Mouse (Mus musculus) olfactory bulb, adult 2 months (tissue): ENCODE measurements around the gene Tmem101. TPM values are rescaled to one million over a fixed set of nuclear protein-coding genes. Genes with fewer than 3 reads are reported as not detected.
"Not testable (repeated sequence)": the region's sequence is repeated elsewhere in the genome, so short reads cannot be mapped to it uniquely, and the experiment has no call there.

Source experiments
- H3K27ac ChIP-seq: fragments of 200-500 bp; 2 replicates; pipeline ENCODE4 v1.5.1; 2012; ENCODE audit warnings: low read depth, low read length; ENCODE audit not compliant: insufficient read depth
- H3K4me1 ChIP-seq: fragments of 200-500 bp; 2 replicates; pipeline ENCODE4 v1.6.1; 2012; ENCODE audit warnings: low read length; ENCODE audit not compliant: control insufficient read depth, insufficient read depth
- H3K4me3 ChIP-seq: fragments of 200-500 bp; 2 replicates; pipeline ENCODE4 v1.5.1; 2012; ENCODE audit warnings: mild to moderate bottlenecking, low read depth, low read length, moderate library complexity; ENCODE audit not compliant: insufficient read depth
- CTCF ChIP-seq: fragments of 200-500 bp; IDR thresholded peaks from 2 replicates; pipeline ENCODE4 v1.5.1; 2012; ENCODE audit warnings: low read depth, mild to moderate bottlenecking, low read length, moderate library complexity; ENCODE audit not compliant: insufficient read depth
- POLR2A ChIP-seq: fragments of 200-500 bp; IDR thresholded peaks from 2 replicates; pipeline ENCODE4 v1.6.1; 2012; ENCODE audit warnings: mild to moderate bottlenecking, low read depth, low read length, moderate library complexity; ENCODE audit not compliant: insufficient read depth
- WGBS: fragments of 180-500 bp; shearing (Covaris S2); methylation state at CpG from one replicate; pipeline ENCODE4 v1.1.7; 2018; 5-methylcytosine and 5-hydroxymethylcytosine counted together
- polyA plus RNA-seq: library from polyadenylated mRNA; stranded (reverse); fragments of >200 nt; gene quantifications from 2 replicates; pipeline ENCODE4 v1.2.4, GENCODE M21; 2012; ENCODE audit warnings: low replicate concordance; ENCODE audit not compliant: missing spikeins, insufficient read depth, insufficient read length

Gene Tmem101
- polyA plus RNA-seq, 1 experiment = not detected

DNA sequence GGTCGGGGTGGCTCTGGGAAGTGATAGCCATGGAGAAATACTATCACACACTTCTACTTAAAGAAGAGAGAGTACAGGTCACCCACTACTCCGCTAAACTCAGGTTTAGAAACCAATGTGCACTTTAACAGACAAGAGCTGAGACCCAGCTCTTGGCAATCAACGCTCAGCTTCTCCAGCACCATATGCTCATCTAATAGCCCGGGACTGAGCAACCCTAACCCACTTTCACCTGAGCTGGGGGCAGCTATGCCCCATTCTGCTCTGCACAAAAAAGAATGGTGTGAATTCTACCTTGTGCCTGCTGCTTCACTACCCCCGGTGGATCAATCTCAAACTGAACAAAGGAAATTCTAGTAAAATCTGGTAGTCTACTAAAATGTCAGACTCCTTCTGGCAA is 11.3 kb upstream of the Tmem101 start:
- no peak overlapping the region for H3K27ac ChIP-seq
- TF ChIP-seq POLR2A = no peak
- TF ChIP-seq CTCF = no peak
- H3K4me1 ChIP-seq = no peaks in the 10 kb centered on the region
- no peak overlapping the region for H3K4me3 ChIP-seq
- 87% methylated on average over 5 of the region's 5 CpGs for WGBS

DNA sequence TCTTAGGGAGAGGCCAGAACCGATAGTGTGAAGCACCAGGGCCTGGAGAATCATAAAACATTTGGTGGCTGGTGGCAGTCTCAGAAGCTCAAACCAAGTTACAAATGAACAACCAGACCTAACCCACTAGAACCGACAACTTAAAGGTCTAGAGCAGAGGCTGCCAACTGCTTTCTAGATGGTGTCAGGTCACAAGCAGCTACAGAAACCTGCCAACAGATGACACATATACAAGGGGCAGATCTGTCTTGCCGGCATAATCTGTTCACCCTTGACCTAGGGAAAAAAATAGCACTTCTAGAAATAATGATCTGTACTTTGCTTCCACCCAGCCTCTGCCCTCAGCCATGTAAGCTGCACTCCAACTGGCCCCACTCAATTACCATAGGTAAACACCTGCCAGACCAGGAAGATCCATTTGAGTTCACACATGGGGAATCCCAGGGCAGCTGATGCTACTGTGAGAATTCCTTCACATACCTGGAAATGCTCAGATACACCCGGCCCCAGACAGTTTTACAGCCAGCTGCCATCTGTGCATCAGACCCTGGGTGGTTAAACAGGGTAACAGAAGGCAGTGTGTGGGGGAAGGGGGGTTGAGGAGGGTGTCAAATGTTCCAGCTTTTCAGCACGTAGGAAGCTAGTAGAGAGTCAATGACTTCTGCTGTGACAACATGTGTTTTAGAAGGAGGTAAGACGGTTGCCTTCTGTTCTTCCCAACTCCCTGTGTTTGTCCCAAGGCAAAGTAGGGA is 9.9 kb upstream of the Tmem101 start:
- WGBS = 63% methylated on average over 6 of the region's 6 CpGs
- no peaks in the 10 kb centered on the region for H3K4me1 ChIP-seq
- no peak for TF ChIP-seq POLR2A
- TF ChIP-seq CTCF = no peak
- H3K27ac ChIP-seq = no peak overlapping the region
- no peak overlapping the region for H3K4me3 ChIP-seq

DNA sequence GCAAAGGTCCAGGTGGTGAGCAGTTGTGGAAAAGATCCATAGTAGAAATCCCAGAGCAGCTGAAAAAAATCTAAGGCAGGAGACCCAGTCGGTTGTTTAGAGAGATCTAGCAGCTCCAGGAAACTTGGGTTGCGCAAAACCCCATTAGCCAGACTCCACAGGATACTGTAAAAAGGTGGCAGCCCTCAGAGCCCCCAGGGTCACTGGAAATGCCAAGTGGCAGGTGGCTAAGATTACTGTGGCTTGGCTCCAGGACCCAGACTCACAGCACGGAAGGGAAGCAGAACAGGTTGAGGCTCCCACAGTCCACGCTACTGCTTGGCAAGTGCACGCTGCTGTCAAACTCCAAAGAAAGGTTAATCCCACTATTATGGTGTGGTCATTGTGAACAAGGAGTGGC is 3.6 kb upstream of the Tmem101 start:
- TF ChIP-seq CTCF = no peak
- TF ChIP-seq POLR2A = no peak
- peaks cover 4% of the 10 kb centered on the region for H3K4me1 ChIP-seq
- H3K27ac ChIP-seq = no peak overlapping the region
- 78% methylated on average over 5 of the region's 5 CpGs for WGBS
- H3K4me3 ChIP-seq = no peak overlapping the region

DNA sequence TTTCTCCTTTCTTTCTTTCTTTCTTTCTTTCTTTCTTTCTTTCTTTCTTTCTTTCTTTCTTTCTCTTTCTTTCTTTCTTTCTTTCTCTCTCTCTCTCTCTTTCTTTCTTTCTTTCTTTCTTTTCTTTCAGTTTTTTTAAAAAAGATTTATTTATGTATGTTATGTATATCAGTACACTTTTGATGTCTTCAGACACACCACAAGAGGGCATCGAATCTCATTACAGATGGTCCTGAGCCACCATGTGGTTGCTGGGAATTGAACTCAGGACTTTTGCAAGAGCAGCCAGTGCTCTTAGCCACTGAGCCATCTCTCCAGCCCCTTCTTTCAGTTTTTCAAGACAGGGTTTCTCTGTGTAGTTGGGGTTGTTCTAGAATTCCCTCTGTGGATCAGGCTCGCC is 1.8 kb upstream of the Tmem101 start:
- WGBS = 79% methylated on average over 2 of the region's 2 CpGs
- not testable (repeated sequence) for H3K4me3 ChIP-seq, H3K27ac ChIP-seq, H3K4me1 ChIP-seq

DNA sequence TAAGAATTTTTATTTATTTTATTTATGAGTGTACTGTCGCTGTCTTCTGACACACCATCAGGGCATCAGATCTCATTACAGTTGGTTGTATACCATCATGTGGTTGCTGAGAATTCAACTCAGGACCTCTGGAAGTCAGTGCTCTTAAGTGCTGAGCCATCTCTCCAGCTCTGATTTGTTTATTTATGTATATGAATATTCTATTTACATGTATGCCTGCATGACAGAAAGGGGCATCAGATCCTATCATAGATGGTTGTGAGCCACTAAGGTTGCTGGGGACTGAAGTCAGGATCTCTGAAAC is 534 bp upstream of the Tmem101 start:
- Histone ChIP-seq H3K4me3 (no peak overlapping the region), H3K27ac (no peak overlapping the region), H3K4me1 (peaks cover 4% of the 10 kb centered on the region)
- WGBS = 8% methylated on average over 1 of the region's 1 CpGs
- TF ChIP-seq POLR2A = no peak
- TF ChIP-seq CTCF = no peak

DNA sequence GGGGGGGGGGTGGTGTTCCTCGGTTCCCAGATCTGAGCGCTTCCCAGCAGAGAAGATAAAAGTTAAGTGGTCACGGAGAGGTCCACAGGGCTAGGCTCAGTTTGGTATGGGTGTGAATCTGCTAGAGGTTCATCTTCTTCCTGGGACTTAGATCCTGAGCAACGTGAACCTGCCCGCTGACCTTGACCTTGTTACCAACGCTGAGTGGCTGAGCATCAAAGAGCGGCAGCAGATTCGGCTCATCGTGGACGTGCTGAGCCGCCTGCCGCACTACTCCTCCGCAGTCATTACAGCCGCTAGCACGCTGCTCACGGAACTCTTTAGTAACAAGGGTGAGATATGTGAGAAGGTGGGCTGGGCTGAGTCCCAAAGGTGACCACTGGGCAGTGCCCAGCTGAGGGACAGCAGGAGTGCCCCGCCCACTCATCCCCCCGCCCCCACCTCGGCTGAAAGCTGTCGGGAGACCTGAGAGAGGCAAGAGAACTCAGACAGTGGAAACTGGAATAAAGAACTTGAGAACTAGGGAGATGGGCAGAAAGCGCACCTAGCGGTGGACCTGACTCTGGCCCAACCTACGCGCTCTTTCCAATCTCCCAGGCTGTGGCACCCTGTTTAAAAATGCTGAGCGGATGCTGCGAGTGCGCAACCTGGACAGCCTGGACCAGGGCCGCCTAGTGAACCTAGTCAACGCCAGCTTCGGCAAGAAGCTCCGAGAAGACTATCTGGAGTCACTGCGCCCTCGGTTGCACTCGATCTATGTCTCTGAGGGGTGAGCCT is 8.8 kb downstream of the Tmem101 start:
- Histone ChIP-seq H3K27ac (no peak overlapping the region), H3K4me3 (no peak overlapping the region), H3K4me1 (peaks cover 29% of the 10 kb centered on the region)
- 18% methylated on average over 34 of the region's 34 CpGs for WGBS
- no peak for TF ChIP-seq POLR2A
- TF ChIP-seq CTCF = no peak

DNA sequence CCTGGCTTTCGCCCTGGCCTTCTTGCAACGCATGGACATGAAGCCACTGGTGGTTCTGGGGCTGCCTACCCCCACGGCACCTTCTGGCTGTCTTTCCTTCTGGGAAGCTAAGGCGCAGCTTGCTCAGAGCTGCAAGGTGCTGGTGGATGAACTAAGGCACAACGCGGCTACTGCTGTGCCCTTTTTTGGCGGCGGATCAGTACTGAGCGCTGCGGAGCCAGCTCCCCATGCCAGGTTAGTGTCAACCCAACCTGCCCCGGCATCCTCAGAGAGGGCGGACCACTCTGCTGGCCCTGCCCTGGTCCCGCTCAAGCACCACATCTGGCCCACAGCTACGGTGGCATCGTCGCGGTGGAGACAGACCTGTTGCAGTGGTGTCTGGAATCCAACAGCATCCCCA is 9.7 kb downstream of the Tmem101 start:
- Histone ChIP-seq H3K27ac (no peak overlapping the region), H3K4me3 (no peak overlapping the region), H3K4me1 (peaks cover 29% of the 10 kb centered on the region)
- TF ChIP-seq POLR2A (no peak), CTCF (no peak)
- 14% methylated on average over 17 of the region's 17 CpGs for WGBS

DNA sequence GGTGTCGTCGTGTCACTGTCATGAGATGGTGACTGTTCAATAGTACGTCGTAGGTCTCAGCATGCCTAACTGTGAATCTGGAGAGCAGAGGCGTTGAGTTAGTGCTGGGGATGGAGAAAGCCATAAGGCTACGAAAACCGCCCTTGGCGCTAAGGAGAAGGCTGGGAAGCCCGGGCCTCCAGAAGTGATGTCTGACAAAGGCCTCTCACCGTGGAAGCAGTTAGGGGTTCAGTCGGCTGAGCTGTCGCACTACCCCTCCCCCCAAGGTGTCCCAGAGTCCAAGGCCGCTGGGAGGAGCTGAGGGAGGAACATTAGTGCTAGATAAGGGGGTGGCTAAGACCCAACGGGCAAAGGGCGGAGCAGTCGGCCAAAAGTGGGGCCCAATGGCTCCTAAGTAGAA is 10.2 kb downstream of the Tmem101 start:
- Histone ChIP-seq H3K4me1 (peaks cover 29% of the 10 kb centered on the region), H3K4me3 (peak overlapping the region; percentile 7; the same call in 1 of the 2 replicates), H3K27ac (no peak overlapping the region)
- no peak for TF ChIP-seq CTCF
- TF ChIP-seq POLR2A = no peak
- 9% methylated on average over 16 of the region's 16 CpGs for WGBS

DNA sequence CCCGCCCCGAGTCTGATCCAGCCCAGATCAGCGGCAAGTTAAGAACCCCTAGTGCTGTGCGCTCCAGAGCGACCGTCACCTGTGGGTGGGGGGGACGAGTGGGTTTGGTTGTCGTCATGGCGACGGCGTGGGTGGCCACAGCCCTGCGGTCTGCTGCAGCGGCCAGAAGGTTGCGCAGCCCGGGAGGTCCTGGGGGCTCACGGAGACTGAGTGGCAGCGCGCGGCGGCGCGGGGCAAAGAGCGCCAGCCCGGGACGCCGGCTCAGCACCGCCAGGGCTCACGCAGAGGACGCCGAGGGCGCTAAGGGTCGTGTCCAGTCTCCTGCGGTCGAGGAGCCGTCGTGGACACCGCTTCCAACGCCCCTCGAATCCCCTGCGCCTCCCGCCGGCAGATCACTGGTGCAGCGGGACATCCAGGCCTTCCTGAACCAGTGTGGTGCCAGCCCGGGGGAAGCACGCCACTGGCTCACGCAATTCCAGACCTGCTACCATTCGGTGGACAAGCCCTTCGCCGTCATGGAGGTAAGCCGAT is 10.7 kb downstream of the Tmem101 start, which contains the start of gene Nags:
TSS of gene Nags (plus strand) at position 43 of the 531 bp plus-strand sequence.
- Histone ChIP-seq H3K27ac (no peak within 1 kb of the TSS), H3K4me1 (peaks cover 29% of the 10 kb centered on the region), H3K4me3 (peak within 1 kb of the TSS; percentile 7)
- TF ChIP-seq POLR2A = no peak
- no peak for TF ChIP-seq CTCF
- WGBS = 4% methylated on average over 50 of the region's 50 CpGs
